Mouse (Mus musculus): ENCODE results near the gene Ifitm6. TPM values are rescaled to one million over a fixed set of nuclear protein-coding genes. Genes with fewer than 3 reads are reported as not detected.

The Ifitm6 gene
- polyA plus RNA-seq, 1 experiment from 2014 or later, result 0.97 TPM

- H3K4me2 ChIP-seq (ENCODE audit: low read length), result no peak within 1 kb of the TSS
- H3K4me1 ChIP-seq (ENCODE audit: control insufficient read depth in 2 of 2, insufficient read depth in 2 of 2, low read length in 2 of 2), result no peaks in the 10 kb centered on the region
- H3K4me3 ChIP-seq (ENCODE audit: control insufficient read depth in 1 of 2, insufficient read depth in 1 of 2, low read depth in 1 of 2, low read length in 2 of 2), result no peak within 1 kb of the TSS
- no peak within 1 kb of the TSS for H3K27ac ChIP-seq (replicated peaks in 1 of 2; ENCODE audit: control insufficient read depth in 1 of 2, insufficient read depth in 1 of 2, low read depth in 2 of 2, low read length in 2 of 2)
- no peaks in the 10 kb centered on the region for H3K27me3 ChIP-seq (ENCODE audit: control insufficient read depth, insufficient read depth, low read length)
- H3K9ac ChIP-seq (ENCODE audit: low read length), result no peak within 1 kb of the TSS
- no peaks in the 10 kb centered on the region for H3K9me3 ChIP-seq (ENCODE audit: control insufficient read depth, low read length)
- WGBS, result 94% methylated on average over 2 of the region's 2 CpGs
- ATAC-seq (ENCODE audit: insufficient number of reproducible peaks, insufficient read depth, low FRiP score, low read depth), result no peak
- no peaks in the 10 kb centered on the region for H3K36me3 ChIP-seq (ENCODE audit: control insufficient read depth, insufficient read depth, low read length)
Measured at GRCm38 (mm10) chr7:141028831-141029230, 11.1 kb upstream of the Ifitm6 start, which contains the start of gene Gm17387. Gm17387 (plus strand) TSS chr7:141029131.

GRCm38 (mm10) chr7:141026740-141027098 is 9.0 kb upstream of the Ifitm6 start:
- ATAC-seq (ENCODE audit: insufficient number of reproducible peaks, insufficient read depth, low FRiP score, low read depth), result no peak
- Histone ChIP-seq H3K4me3 (ENCODE audit: control insufficient read depth in 1 of 2, insufficient read depth in 1 of 2, low read depth in 1 of 2, low read length in 2 of 2) (no peak overlapping the region), H3K4me1 (ENCODE audit: control insufficient read depth in 2 of 2, insufficient read depth in 2 of 2, low read length in 2 of 2) (no peaks in the 10 kb centered on the region), H3K27me3 (ENCODE audit: control insufficient read depth, insufficient read depth, low read length) (no peaks in the 10 kb centered on the region), H3K9ac (ENCODE audit: low read length) (no peak overlapping the region), H3K4me2 (ENCODE audit: low read length) (no peak overlapping the region), H3K36me3 (ENCODE audit: control insufficient read depth, insufficient read depth, low read length) (no peaks in the 10 kb centered on the region), H3K9me3 (ENCODE audit: control insufficient read depth, low read length) (no peaks in the 10 kb centered on the region), H3K27ac (replicated peaks in 1 of 2; ENCODE audit: control insufficient read depth in 1 of 2, insufficient read depth in 1 of 2, low read depth in 2 of 2, low read length in 2 of 2) (0 out of 4 replicates have a peak overlapping the region, but pooled peaks have one; percentile 12 to 33)
- 66% methylated on average over 5 of the region's 5 CpGs for WGBS

- no peaks in the 10 kb centered on the region for H3K36me3 ChIP-seq (ENCODE audit: control insufficient read depth, insufficient read depth, low read length)
- no peak overlapping the region for H3K4me2 ChIP-seq (ENCODE audit: low read length)
- H3K27ac ChIP-seq (replicated peaks in 1 of 2; ENCODE audit: control insufficient read depth in 1 of 2, insufficient read depth in 1 of 2, low read depth in 2 of 2, low read length in 2 of 2), result 0 out of 4 replicates have a peak overlapping the region, but pooled peaks of 1 of the 2 experiments have one; percentile 33
- WGBS, result 62% methylated on average over 6 of the region's 6 CpGs
- no peak overlapping the region for H3K4me3 ChIP-seq (ENCODE audit: control insufficient read depth in 1 of 2, insufficient read depth in 1 of 2, low read depth in 1 of 2, low read length in 2 of 2)
- H3K9ac ChIP-seq (ENCODE audit: low read length), result no peak overlapping the region
- no peaks in the 10 kb centered on the region for H3K9me3 ChIP-seq (ENCODE audit: control insufficient read depth, low read length)
- no peaks in the 10 kb centered on the region for H3K4me1 ChIP-seq (ENCODE audit: control insufficient read depth in 2 of 2, insufficient read depth in 2 of 2, low read length in 2 of 2)
- no peaks in the 10 kb centered on the region for H3K27me3 ChIP-seq (ENCODE audit: control insufficient read depth, insufficient read depth, low read length)
- ATAC-seq (ENCODE audit: insufficient number of reproducible peaks, insufficient read depth, low FRiP score, low read depth), result no peak
Measured at GRCm38 (mm10) chr7:141026097-141026739, 8.5 kb upstream of the Ifitm6 start.

- Histone ChIP-seq H3K36me3 (ENCODE audit: control insufficient read depth, insufficient read depth, low read length) (no peaks in the 10 kb centered on the region), H3K27me3 (ENCODE audit: control insufficient read depth, insufficient read depth, low read length) (no peaks in the 10 kb centered on the region), H3K9me3 (ENCODE audit: control insufficient read depth, low read length) (no peaks in the 10 kb centered on the region), H3K4me2 (ENCODE audit: low read length) (no peak overlapping the region), H3K4me3 (ENCODE audit: control insufficient read depth in 1 of 2, insufficient read depth in 1 of 2, low read depth in 1 of 2, low read length in 2 of 2) (no peak overlapping the region), H3K4me1 (ENCODE audit: control insufficient read depth in 2 of 2, insufficient read depth in 2 of 2, low read length in 2 of 2) (no peaks in the 10 kb centered on the region), H3K9ac (ENCODE audit: low read length) (no peak overlapping the region), H3K27ac (replicated peaks in 1 of 2; ENCODE audit: control insufficient read depth in 1 of 2, insufficient read depth in 1 of 2, low read depth in 2 of 2, low read length in 2 of 2) (no peak overlapping the region)
- ATAC-seq (ENCODE audit: insufficient number of reproducible peaks, insufficient read depth, low FRiP score, low read depth), result no peak
- WGBS, result 55% methylated on average over 6 of the region's 6 CpGs
Measured at GRCm38 (mm10) chr7:141024865-141025838, 7.4 kb upstream of the Ifitm6 start.

GRCm38 (mm10) chr7:141021489-141022449 is 4.0 kb upstream of the Ifitm6 start:
- WGBS, result 70% methylated on average over 14 of the region's 14 CpGs
- H3K9ac ChIP-seq (ENCODE audit: low read length), result no peak overlapping the region

GRCm38 (mm10) chr7:141019028-141019427 is 1.3 kb upstream of the Ifitm6 start:
- Histone ChIP-seq H3K9ac (ENCODE audit: low read length) (no peak overlapping the region), H3K9me3 (ENCODE audit: control insufficient read depth, low read length) (no peaks in the 10 kb centered on the region), H3K4me1 (ENCODE audit: control insufficient read depth in 2 of 2, insufficient read depth in 2 of 2, low read length in 2 of 2) (no peaks in the 10 kb centered on the region), H3K27me3 (ENCODE audit: control insufficient read depth, insufficient read depth, low read length) (no peaks in the 10 kb centered on the region), H3K36me3 (ENCODE audit: control insufficient read depth, insufficient read depth, low read length) (no peaks in the 10 kb centered on the region), H3K4me2 (ENCODE audit: low read length) (no peak overlapping the region), H3K27ac (replicated peaks in 1 of 2; ENCODE audit: control insufficient read depth in 1 of 2, insufficient read depth in 1 of 2, low read depth in 2 of 2, low read length in 2 of 2) (no peak overlapping the region), H3K4me3 (ENCODE audit: control insufficient read depth in 1 of 2, insufficient read depth in 1 of 2, low read depth in 1 of 2, low read length in 2 of 2) (no peak overlapping the region)
- ATAC-seq (ENCODE audit: insufficient number of reproducible peaks, insufficient read depth, low FRiP score, low read depth), result no peak
- WGBS, result 89% methylated on average over 5 of the region's 5 CpGs

More at GRCm38 (mm10) chr7:141021489-141022449, 4.0 kb upstream of the Ifitm6 start:
- no peaks in the 10 kb centered on the region for H3K27me3 ChIP-seq (ENCODE audit: control insufficient read depth, insufficient read depth, low read length)
- no peaks in the 10 kb centered on the region for H3K9me3 ChIP-seq (ENCODE audit: control insufficient read depth, low read length)
- no peaks in the 10 kb centered on the region for H3K36me3 ChIP-seq (ENCODE audit: control insufficient read depth, insufficient read depth, low read length)
- no peaks in the 10 kb centered on the region for H3K4me1 ChIP-seq (ENCODE audit: control insufficient read depth in 2 of 2, insufficient read depth in 2 of 2, low read length in 2 of 2)
- H3K4me3 ChIP-seq (ENCODE audit: control insufficient read depth in 1 of 2, insufficient read depth in 1 of 2, low read depth in 1 of 2, low read length in 2 of 2), result no peak overlapping the region
- ATAC-seq (ENCODE audit: insufficient number of reproducible peaks, insufficient read depth, low FRiP score, low read depth), result no peak
- no peak overlapping the region for H3K4me2 ChIP-seq (ENCODE audit: low read length)
- no peak overlapping the region for H3K27ac ChIP-seq (replicated peaks in 1 of 2; ENCODE audit: control insufficient read depth in 1 of 2, insufficient read depth in 1 of 2, low read depth in 2 of 2, low read length in 2 of 2)
